Mouse (Mus musculus): ENCODE measurements around the gene Sgta.

DNA sequence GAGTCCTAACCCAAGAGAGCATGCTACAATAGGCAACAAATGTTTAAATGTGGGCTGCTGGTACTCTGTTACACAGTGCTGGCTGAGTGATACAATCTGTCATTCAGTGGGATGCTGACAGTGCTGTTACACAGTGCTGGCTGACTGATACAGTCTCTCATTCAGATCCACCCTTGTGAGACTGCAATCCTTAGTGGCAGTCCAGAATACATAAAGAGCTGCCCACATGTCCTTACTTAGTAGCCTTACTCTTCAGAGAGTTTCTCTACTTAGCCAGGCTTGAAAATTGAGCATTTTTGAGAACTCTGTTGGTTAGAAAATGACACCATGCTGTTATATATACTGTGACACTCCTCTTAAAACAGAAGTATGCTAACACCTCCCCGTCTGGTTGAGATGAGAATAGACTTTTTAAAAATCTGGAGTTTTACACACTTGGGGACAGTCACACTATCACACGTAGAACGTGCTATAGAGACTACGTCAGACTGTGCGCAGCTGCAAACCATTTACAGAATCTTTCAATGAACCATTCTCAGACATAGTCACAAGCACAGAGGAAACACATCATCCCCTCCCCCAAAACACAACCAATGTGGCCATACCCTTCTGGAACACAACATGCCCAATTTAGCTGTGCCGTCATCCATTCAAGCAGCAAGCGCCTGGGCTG, 53.8 kb downstream of the Sgta start:
- TF ChIP-seq POLR2A (IDR thresholded peaks at IDR 0.05; ENCODE audit: control insufficient read depth, extremely low read depth, insufficient read depth, low read length, poor library complexity) = no peak
- no peak for TF ChIP-seq CTCF (IDR thresholded peaks at IDR 0.05; ENCODE audit: borderline replicate concordance, control insufficient read depth, extremely low read depth, insufficient read depth, low read length, poor library complexity)
